Mouse (Mus musculus) spleen, adult 2 months (tissue): Measurements from ENCODE around the gene Hpse. TPM values are rescaled to one million over a fixed set of nuclear protein-coding genes. Genes with fewer than 3 reads are reported as not detected.

ENCODE experiments used
- DNase-seq, 2 experiments: peaks; one replicate each; pipeline versions ENCODE4 v3.0.0 to v3.0.0-alpha.2; 2012 to 2021; ENCODE audit warnings: low spot score in 2 of 2, low read depth in 1 of 2
- H3K27ac ChIP-seq: fragments of 200-500 bp; 2 replicates; pipeline ENCODE4 v1.5.1; 2012; ENCODE audit warnings: low read length, inconsistent platforms; ENCODE audit not compliant: insufficient read depth
- H3K27me3 ChIP-seq: fragments of 200-500 bp; 2 replicates; pipeline ENCODE4 v1.6.1; 2012; ENCODE audit warnings: mild to moderate bottlenecking, moderate library complexity, low read length, inconsistent platforms; ENCODE audit not compliant: control insufficient read depth, insufficient read depth
- H3K36me3 ChIP-seq: fragments of 200-500 bp; 2 replicates; pipeline ENCODE4 v1.6.1; 2012; ENCODE audit warnings: mild to moderate bottlenecking, low read length, inconsistent platforms; ENCODE audit not compliant: control insufficient read depth, insufficient read depth
- H3K4me1 ChIP-seq: fragments of 200-500 bp; 2 replicates; pipeline ENCODE4 v1.6.1; 2011; ENCODE audit warnings: inconsistent platforms; ENCODE audit not compliant: control insufficient read depth, insufficient read depth, insufficient read length
- H3K4me3 ChIP-seq: fragments of 200-500 bp; 2 replicates; pipeline ENCODE4 v1.5.1; 2011; ENCODE audit warnings: mild to moderate bottlenecking, inconsistent platforms; ENCODE audit not compliant: insufficient read depth, insufficient read length; ENCODE audit errors: extremely low read depth
- CTCF ChIP-seq: fragments of 200-500 bp; IDR thresholded peaks from 2 replicates; pipeline ENCODE4 v1.5.1; 2011; ENCODE audit warnings: mild to moderate bottlenecking, inconsistent platforms; ENCODE audit not compliant: insufficient read depth, insufficient read length, insufficient replicate concordance; ENCODE audit errors: extremely low read depth
- POLR2A ChIP-seq: fragments of 200-500 bp; IDR thresholded peaks from 2 replicates; pipeline ENCODE4 v1.6.1; 2011; ENCODE audit warnings: low read depth, low read length, inconsistent platforms
- WGBS: fragments of 180-500 bp; shearing (Covaris S2); methylation state at CpG from one replicate; pipeline ENCODE4 v1.1.7; 2018; 5-methylcytosine and 5-hydroxymethylcytosine counted together
- polyA plus RNA-seq: library from polyadenylated mRNA; depleted of rRNA; stranded (reverse); fragments of >200 nt; gene quantifications from 2 replicates; pipeline ENCODE4 v1.2.3, GENCODE M21; 2012; rRNA removed

Hpse gene
- polyA plus RNA-seq, 1 experiment: 7.3 TPM

DNA sequence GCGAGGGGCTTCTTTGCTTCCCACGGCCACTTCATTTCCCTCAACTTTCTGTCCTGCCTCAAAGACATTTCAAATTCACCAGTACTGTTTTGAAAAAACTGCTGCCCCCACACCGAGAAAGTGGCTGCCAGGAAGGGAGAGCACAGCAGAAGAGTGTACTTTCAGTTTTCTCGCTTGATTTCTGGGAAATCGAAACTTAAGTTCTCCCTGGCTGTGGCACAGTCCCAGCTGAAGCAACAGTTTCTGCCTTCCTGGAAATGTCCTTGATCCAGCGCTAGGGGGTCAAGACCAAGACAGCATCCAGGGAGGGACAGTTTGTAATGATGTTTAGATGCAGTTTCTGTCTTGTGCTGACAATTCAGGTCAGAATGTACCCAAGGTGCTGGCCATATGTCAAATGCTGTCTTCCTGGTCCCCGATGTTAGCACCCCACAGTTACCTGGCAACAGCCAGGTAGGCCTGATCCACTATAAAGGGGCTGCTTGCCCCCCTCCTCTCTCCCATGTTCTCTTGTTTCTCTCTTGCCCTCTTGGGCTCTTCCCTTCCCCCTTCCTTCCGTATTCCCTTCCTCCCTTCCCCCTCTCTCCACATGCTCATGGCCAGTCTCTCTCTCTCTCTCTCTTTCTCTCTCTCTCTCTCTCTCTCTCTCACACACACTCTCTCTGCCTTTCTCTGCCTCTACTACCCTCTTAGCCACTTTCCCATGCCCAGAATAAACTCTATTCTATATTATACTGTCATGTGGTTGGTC lies 82.5 kb downstream of the Hpse start:
- WGBS: 10% methylated on average over 8 of the region's 8 CpGs
- H3K4me3 ChIP-seq: no peak overlapping the region
- TF ChIP-seq CTCF: no peak
- no peak for DNase-seq
- peak overlapping the region; percentile 58 for H3K27ac ChIP-seq
- no peaks in the 10 kb centered on the region for H3K27me3 ChIP-seq
- H3K4me1 ChIP-seq: peaks cover 43% of the 10 kb centered on the region; the same call in 1 of the 2 replicates
- H3K36me3 ChIP-seq: no peaks in the 10 kb centered on the region

GRCm38 (mm10) chr5:100635908-100636307 lies 83.6 kb downstream of the Hpse start:
- Histone ChIP-seq H3K4me3 (no peak overlapping the region), H3K27ac (peak overlapping the region; percentile 47), H3K27me3 (no peaks in the 10 kb centered on the region), H3K36me3 (no peaks in the 10 kb centered on the region), H3K4me1 (peaks cover 39% of the 10 kb centered on the region; the same call in 1 of the 2 replicates)
- WGBS: 80% methylated on average over 4 of the region's 4 CpGs
- no peak for DNase-seq
- TF ChIP-seq POLR2A (no peak), CTCF (no peak)

GRCm38 (mm10) chr5:100634885-100635478 lies 84.5 kb downstream of the Hpse start:
- peak overlapping the region; percentile 40 for H3K27ac ChIP-seq

DNA sequence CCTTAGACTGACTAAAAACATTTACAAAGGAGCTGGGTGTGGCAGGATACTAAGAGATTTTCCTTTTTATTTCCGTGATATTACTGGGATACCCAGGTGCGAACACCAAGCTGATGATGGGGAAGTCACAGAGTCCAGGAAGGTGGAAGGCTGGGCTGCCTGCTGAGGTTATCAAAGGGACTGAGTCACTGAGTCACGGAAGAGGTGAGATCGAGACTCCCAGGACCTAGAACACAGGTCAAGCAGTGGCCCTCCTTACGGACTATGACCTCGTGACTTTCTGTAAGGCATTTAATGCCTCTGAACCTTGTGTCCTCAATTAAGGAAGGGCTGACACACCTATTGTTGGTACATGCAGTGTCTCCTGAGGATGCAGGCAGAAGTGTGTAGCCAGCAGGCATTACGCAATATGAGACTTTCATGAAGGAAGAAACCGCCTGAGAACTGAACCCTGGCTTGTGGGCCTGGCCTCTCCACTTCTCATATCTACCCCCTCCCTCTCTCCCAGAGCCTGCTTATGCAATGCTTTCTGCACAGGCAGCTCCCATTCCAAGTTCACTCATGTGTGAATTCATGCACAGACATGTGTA lies 86.9 kb downstream of the Hpse start:
- TF ChIP-seq CTCF (no peak), POLR2A (no peak)
- H3K4me1 ChIP-seq: peaks cover 23% of the 10 kb centered on the region; the same call in 1 of the 2 replicates
- WGBS: 76% methylated on average over 8 of the region's 8 CpGs
- no peak overlapping the region for H3K27ac ChIP-seq
- DNase-seq: no peak
- no peak overlapping the region for H3K4me3 ChIP-seq
- H3K36me3 ChIP-seq: no peaks in the 10 kb centered on the region
- no peaks in the 10 kb centered on the region for H3K27me3 ChIP-seq

More at GRCm38 (mm10) chr5:100634885-100635478, 84.5 kb downstream of the Hpse start:
- Histone ChIP-seq H3K36me3 (no peaks in the 10 kb centered on the region), H3K27me3 (no peaks in the 10 kb centered on the region), H3K4me1 (peaks cover 39% of the 10 kb centered on the region; the same call in 1 of the 2 replicates), H3K4me3 (no peak overlapping the region)
- TF ChIP-seq CTCF (no peak), POLR2A (no peak)
- peak; percentile 35 to 51 for DNase-seq
- WGBS: 41% methylated on average over 8 of the region's 8 CpGs

Other genes starting within 250 kb of the Hpse start
- gene Lin54, start 219.1 kb downstream of the Hpse start, polyA plus RNA-seq: 3.4 and 4.1 TPM in 2 replicates
- gene Cops4, start 201.4 kb downstream of the Hpse start, polyA plus RNA-seq: 9.4 and 9.9 TPM in 2 replicates
- 322 and 350 TPM in 2 replicates for gene Plac8, start 147.5 kb downstream of the Hpse start, polyA plus RNA-seq
- gene Coq2, start 44.6 kb downstream of the Hpse start, polyA plus RNA-seq: 43.1 and 84.8 TPM in 2 replicates
- gene Helq, start 78.9 kb upstream of the Hpse start, polyA plus RNA-seq: 7.2 and 8.8 TPM in 2 replicates
- gene Mrps18c, start 78.9 kb upstream of the Hpse start, polyA plus RNA-seq: 4.6 and 7.0 TPM in 2 replicates
- 2.3 and 2.8 TPM in 2 replicates for gene Abraxas1, start 101.2 kb upstream of the Hpse start, polyA plus RNA-seq
- gene Gpat3, start 126.0 kb upstream of the Hpse start, polyA plus RNA-seq: 1.1 and 1.4 TPM in 2 replicates